Mouse (Mus musculus) cerebellum, adult 9-10 months (tissue): ENCODE results near the gene 1500015O10Rik.
A peak's percentile ranks its signal among the peaks of the same experiment; 100 is the strongest.

ENCODE experiments used
- DNase-seq: peaks from one replicate; pipeline ENCODE4 v3.0.0; 2022

The 1500015O10Rik gene

DNA sequence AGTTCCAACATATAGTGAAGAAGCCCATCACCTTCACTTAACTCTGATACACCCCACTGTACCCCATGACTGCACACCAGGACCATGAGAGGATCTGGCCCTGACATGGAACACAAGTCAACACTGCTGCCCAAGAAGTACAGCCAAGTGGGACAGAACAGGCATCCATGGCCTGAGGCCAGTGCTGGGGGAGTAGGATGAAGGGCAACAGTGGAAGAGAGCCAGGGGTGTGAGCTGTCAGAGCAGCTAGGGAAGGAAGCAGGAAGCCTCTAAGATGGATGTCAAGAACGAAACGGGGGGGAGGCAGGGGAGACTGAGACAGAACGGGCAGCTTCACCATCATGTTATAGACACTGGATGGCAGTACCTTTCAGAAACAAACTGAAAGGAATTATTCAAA is 45.7 kb downstream of the 1500015O10Rik start:
- peak; percentile 22 for DNase-seq

DNA sequence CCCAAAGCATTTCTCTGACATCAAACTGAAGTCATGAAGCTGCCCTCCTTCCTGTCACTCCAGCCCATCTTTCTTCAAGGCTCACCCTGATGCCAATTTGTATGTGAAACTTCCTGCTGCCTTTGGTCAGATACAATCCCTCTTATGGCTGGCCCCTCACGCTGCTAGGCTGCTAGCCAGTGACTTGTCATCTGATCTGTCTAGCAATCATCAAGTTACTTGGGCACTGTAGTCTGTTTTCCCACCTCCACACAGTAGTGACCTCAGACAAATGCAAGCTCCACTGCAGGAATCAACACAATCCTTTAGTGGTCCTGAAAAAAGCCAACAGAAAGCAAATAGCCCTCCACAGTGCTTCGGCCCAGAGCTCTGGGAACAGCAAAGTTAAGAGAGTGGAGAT is 50.8 kb downstream of the 1500015O10Rik start:
- no peak for DNase-seq

DNA sequence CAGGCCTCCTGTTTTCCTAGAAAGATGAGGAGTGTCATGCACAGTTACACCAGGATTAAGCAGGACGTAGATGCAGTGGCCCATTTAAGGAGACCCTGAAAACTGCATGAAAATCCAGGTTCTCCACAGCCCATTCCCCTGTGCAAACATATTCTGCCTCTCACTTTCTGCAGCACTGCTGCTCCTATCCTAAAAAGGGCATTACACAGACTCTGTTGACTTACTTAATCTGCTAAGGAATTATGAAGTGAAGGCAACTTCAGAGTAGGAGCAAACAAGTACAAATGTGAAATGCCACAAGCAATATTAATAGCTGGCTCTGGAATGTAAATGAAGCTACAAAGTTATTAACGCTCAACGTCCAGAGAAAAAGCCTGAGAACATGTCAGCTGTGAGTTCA is 51.3 kb downstream of the 1500015O10Rik start:
- DNase-seq, result no peak

DNA sequence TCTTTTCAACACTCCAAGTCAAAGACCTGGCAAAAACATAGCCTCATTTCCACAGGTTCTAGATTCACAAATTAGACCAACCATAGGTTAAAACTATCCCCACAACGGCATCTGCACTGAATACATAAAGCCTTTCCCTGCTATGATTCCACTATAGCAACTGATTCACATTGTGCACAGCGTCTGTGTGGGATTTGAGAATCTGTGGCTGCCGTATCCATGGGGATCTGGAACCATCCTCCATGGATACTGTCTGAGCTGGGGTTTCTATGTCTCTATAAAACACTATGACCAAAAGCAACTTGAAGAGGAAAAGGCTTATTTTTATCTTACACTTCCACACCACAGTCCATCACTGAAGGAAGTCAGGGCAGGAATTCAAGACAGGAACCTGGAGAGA is 52.3 kb downstream of the 1500015O10Rik start:
- DNase-seq, result no peak

DNA sequence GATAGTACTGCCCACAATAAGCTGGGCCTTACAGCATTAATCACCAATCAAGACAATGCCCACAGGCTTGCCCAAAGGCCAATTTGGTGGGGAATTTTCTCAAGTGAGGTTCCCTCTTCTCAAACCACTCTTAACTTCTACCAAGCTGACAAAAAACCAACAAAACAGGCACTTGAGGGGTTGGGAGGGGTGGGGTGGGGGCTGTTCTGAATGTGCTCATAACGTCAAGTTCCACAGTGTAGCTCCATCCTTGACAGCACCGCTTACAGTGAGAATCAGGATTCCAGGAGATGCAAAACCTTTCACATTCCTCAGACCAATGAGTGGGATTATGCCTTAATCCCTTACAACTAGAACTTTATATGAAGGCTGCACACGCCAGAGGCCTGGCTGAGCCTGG is 52.8 kb downstream of the 1500015O10Rik start:
- DNase-seq, result no peak

DNA sequence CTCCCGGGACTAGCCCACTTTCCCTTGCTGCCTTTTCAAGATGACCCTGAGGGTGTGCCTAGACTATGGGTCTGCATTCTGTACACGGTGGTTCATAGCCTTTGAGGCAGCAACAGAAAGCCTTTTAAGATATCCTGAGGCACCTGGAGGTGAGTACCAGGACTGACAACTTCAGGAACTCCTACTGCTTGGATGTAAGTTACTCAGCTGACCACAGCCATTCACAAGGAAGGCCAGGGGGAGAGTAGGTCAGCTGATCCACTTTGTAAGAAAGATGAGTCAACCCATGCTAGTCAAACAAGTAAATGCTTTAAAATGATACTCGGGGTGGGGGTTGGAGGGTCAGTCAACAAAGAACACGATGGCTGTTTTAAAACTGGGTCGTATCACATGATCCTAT is 54.9 kb downstream of the 1500015O10Rik start:
- no peak for DNase-seq

DNA sequence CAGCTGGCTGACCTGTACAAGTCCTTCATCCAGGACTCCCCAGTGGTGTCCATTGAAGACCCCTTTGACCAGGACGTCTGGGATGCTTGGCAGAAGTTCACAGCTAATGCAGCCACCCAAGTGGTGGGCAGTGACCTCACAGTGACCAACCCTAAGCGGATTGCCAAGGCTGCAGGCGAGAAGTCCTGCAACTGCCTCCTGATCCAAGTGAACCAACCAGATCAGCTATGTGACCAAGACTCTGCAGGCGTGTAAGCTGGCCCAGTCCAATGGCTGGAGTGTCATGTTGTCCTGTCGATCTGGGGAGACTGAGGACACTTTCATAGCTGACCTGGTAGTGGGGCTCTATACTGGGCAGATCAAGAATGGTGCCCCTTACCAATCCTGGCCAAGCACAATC is 56.3 kb downstream of the 1500015O10Rik start:
- no peak for DNase-seq

DNA sequence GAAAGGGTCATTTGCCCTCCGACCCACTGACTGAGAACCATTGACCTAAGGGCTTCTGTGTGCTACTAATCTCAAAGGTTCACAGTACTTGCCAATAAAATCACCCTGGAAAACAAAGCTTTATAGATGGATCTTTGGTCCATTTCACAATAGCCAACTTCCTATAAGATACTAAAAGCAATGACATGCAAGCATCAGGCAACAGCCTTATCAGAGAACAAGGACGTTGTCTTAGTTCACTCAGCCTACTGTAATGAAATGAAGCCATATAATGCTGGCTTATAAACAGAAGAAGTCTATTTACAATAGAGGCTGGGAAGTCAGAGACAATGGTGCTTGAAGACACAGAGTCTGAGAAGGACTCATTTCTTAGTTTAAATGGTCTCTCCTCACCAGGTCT is 59.4 kb downstream of the 1500015O10Rik start:
- no peak for DNase-seq
